Mouse (Mus musculus) heart, embryonic 16.5 days (tissue): Measurements from ENCODE around the gene Arhgef10l. TPM values are rescaled to one million over a fixed set of nuclear protein-coding genes. Genes with fewer than 3 reads are reported as not detected.

Experiments used
- ATAC-seq: fragments of 200-750 bp; cut with Nextera tagmentation; replicated peaks from 2 replicates; pipeline ENCODE4 v1.8.0; 2017; ENCODE audit warnings: moderate number of reproducible peaks; ENCODE audit not compliant: insufficient read depth, low FRiP score; ENCODE audit errors: extremely low read depth
- H3K27ac ChIP-seq: fragments of 300-500 bp; sonication (generic); 2 replicates; pipeline ENCODE4 v1.5.1; 2014; ENCODE audit warnings: mild to moderate bottlenecking, low read length, control low read depth, moderate library complexity
- H3K27me3 ChIP-seq: fragments of 300-500 bp; sonication (generic); 2 replicates; pipeline ENCODE4 v1.6.1; 2014; ENCODE audit warnings: low read length, mixed read lengths; ENCODE audit not compliant: control insufficient read depth, insufficient read depth
- H3K36me3 ChIP-seq: fragments of 300-500 bp; sonication (generic); 2 replicates; pipeline ENCODE4 v1.6.1; 2014; ENCODE audit not compliant: control insufficient read depth, insufficient read depth
- H3K4me1 ChIP-seq: fragments of 300-500 bp; sonication (generic); 2 replicates; pipeline ENCODE4 v1.6.1; 2014; ENCODE audit warnings: low read length, mixed read lengths; ENCODE audit not compliant: control insufficient read depth, insufficient read depth
- H3K4me2 ChIP-seq: fragments of 300-500 bp; sonication (generic); 2 replicates; pipeline ENCODE4 v1.6.1; 2014; ENCODE audit warnings: low read depth, mild to moderate bottlenecking, control low read depth, low read length
- H3K4me3 ChIP-seq: fragments of 300-500 bp; sonication (generic); 2 replicates; pipeline ENCODE4 v1.5.1; 2014; ENCODE audit warnings: mild to moderate bottlenecking, control low read depth, low read length
- H3K9ac ChIP-seq: fragments of 300-500 bp; sonication (generic); 2 replicates; pipeline ENCODE4 v1.6.1; 2014; ENCODE audit warnings: low read length, control low read depth
- H3K9me3 ChIP-seq: fragments of 300-500 bp; sonication (generic); replicated peaks from 2 replicates; pipeline ENCODE4 v1.6.1; 2016; ENCODE audit warnings: low read length; ENCODE audit not compliant: control insufficient read depth
- WGBS: fragments of 180-500 bp; shearing (Covaris S2); extraction: QIAGEN DNeasy Blood & Tissue Kit; methylation state at CpG from one replicate; pipeline ENCODE4 v1.1.7; 2014; 5-methylcytosine and 5-hydroxymethylcytosine counted together
- polyA plus RNA-seq: library from polyadenylated mRNA; unstranded; fragments of >200 nt; fragmentation: Nextera tagmentation; extraction: Ambion mirVana; gene quantifications from 2 replicates; pipeline ENCODE4 v1.2.1, GENCODE M21; 2015

Gene Arhgef10l
- polyA plus RNA-seq, 1 experiment from 2014 or later = 18.6 TPM

DNA sequence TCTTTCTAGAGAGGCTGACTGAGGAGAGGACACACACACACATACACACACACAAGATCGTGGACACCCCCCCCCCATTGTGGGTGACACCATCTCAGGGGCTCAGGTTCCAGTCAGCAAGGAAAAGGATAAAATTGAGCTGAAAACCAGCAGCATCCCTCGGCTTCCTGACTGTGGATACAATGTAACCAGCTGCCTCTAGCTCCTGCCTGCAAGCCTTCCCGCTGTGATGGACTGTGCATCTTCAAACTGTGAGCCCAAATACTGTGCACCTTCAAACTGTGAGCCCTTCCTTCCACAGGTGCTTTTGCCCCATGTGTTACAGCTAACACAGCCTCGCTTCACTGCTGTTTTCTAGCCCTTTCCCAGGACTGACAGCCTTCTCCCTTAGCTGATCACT is 23.4 kb downstream of the Arhgef10l start:
- no peak for ATAC-seq
- peaks cover 9% of the 10 kb centered on the region for H3K4me1 ChIP-seq
- no peak overlapping the region for H3K27ac ChIP-seq

DNA sequence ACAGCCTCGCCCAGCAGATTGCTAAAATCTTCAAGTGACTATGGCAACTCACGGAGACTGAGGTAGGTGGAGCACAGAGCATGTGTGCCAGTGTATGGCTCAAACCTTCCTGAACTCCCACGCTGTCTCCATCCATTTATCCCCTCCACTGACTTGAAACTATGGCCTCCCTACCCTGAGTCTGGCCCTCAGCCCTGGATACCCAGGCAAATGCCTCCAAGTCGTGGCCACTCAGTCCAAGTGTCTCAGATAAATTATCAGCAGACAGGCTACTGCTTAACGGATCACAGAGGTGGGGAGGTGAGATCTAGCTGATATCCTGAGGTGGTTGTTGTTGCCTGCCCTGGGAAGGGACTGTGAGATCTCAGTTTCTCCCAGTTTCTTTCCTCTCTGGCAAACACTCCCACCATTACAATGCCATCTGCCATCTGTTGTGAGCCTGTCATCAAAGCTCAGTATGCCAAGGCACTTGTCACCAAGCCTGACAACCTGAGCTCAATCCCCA is 24.3 kb downstream of the Arhgef10l start:
- H3K4me2 ChIP-seq = no peak overlapping the region
- 48% methylated on average over 5 of the region's 5 CpGs for WGBS
- H3K27me3 ChIP-seq = no peaks in the 10 kb centered on the region
- H3K36me3 ChIP-seq = peaks cover 4% of the 10 kb centered on the region; the same call in 1 of the 2 replicates
- ATAC-seq = no peak
- no peak overlapping the region for H3K9ac ChIP-seq
- H3K4me3 ChIP-seq = no peak overlapping the region
- H3K27ac ChIP-seq = no peak overlapping the region
- H3K9me3 ChIP-seq = peaks cover 3% of the 10 kb centered on the region; the same call in 1 of the 2 replicates
- H3K4me1 ChIP-seq = peaks cover 7% of the 10 kb centered on the region

More for the DNA sequence above, 23.4 kb downstream of the Arhgef10l start:
- 89% methylated on average over 4 of the region's 4 CpGs for WGBS
- Histone ChIP-seq H3K4me3 (no peak overlapping the region), H3K4me2 (no peak overlapping the region), H3K9me3 (peaks cover 3% of the 10 kb centered on the region; the same call in 1 of the 2 replicates), H3K9ac (no peak overlapping the region), H3K36me3 (peaks cover 4% of the 10 kb centered on the region; the same call in 1 of the 2 replicates), H3K27me3 (no peaks in the 10 kb centered on the region)

DNA sequence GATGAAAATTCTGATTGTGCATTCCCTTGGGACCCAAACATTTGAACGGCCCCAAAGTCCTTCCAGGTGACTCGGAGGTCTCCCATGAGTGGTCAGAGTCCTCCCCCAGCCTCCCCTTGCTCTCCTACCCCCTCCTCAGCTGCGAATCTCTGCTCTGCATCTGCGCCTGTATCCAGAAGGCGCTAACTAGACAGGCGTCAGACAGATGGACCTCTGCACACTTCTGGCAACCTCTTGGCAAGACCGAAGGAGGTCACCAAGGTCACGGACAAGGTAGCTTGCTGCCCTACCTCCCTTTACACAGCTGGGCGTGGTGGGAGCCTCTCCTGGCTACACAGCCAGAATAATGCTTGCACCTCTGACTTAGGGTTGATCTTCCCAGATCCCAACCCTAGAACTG is 25.1 kb downstream of the Arhgef10l start:
- peaks cover 4% of the 10 kb centered on the region; the same call in 1 of the 2 replicates for H3K36me3 ChIP-seq
- 83% methylated on average over 9 of the region's 9 CpGs for WGBS
- ATAC-seq = no peak
- no peak overlapping the region for H3K9ac ChIP-seq
- no peak overlapping the region for H3K4me2 ChIP-seq
- H3K4me3 ChIP-seq = no peak overlapping the region
- H3K9me3 ChIP-seq = peaks cover 3% of the 10 kb centered on the region; the same call in 1 of the 2 replicates
- no peak overlapping the region for H3K27ac ChIP-seq
- peaks cover 4% of the 10 kb centered on the region for H3K4me1 ChIP-seq
- no peaks in the 10 kb centered on the region for H3K27me3 ChIP-seq

DNA sequence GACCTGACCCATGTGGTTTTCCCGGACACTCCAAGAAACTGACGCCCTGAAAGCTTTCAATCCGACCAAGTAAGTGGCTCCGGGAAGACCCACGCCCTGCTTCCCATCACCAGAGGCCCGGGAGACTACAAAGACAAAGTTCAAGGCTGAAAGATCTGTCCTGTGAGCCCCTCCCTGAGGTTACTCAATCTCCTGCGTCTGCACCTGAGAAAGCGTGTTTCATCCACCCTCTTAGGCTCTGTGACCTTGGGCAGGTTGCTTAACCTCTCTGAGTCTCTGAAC is 25.6 kb downstream of the Arhgef10l start:
- Histone ChIP-seq H3K4me2 (no peak overlapping the region), H3K27me3 (no peaks in the 10 kb centered on the region), H3K9me3 (peaks cover 3% of the 10 kb centered on the region; the same call in 1 of the 2 replicates), H3K27ac (no peak overlapping the region), H3K4me3 (no peak overlapping the region), H3K4me1 (peaks cover 3% of the 10 kb centered on the region), H3K9ac (no peak overlapping the region), H3K36me3 (peaks cover 4% of the 10 kb centered on the region; the same call in 1 of the 2 replicates)
- no peak for ATAC-seq
- WGBS = 83% methylated on average over 8 of the region's 8 CpGs

DNA sequence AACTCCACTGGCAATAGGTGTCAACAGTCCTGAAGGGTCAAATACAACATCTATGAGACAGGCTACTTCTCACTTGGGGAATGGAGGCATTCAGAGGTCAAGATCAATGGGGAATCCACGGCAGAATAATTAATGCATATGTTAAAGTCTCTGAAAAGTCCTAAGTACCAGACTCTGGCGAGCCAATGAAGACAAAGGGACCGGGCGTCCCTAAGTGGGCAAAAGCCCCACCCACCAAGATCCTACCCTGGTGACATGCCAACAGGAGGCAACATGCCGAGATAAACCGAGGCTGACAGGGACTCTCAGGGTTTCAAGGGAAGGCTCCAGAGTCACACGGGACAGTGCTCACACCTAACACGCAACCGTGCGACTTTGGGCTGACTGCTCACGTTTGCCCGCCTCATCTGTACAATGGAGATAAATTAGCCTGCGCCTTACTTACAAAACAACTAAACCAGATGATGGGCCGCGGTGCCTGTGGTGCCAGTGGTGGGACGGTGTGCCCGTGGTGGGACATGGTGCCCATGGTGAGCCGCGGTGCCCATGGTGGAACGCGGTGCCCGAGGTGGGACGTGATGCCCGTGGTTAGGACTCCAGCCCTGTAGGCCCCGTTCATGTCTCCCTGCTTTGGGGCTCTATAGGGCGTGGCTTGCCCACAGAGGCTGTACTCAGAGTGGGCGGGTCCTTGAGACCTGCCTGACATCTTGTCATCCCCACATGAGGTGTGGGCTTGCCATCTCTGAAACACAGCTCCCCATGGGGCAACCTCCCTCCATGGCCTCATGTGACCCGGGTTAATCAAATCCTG is 26.2 kb downstream of the Arhgef10l start:
- Histone ChIP-seq H3K9me3 (peaks cover 3% of the 10 kb centered on the region; the same call in 1 of the 2 replicates), H3K4me2 (no peak overlapping the region), H3K27me3 (no peaks in the 10 kb centered on the region), H3K36me3 (peaks cover 4% of the 10 kb centered on the region; the same call in 1 of the 2 replicates), H3K27ac (no peak overlapping the region), H3K9ac (no peak overlapping the region), H3K4me1 (peaks cover 4% of the 10 kb centered on the region), H3K4me3 (no peak overlapping the region)
- 90% methylated on average over 28 of the region's 28 CpGs for WGBS
- no peak for ATAC-seq

DNA sequence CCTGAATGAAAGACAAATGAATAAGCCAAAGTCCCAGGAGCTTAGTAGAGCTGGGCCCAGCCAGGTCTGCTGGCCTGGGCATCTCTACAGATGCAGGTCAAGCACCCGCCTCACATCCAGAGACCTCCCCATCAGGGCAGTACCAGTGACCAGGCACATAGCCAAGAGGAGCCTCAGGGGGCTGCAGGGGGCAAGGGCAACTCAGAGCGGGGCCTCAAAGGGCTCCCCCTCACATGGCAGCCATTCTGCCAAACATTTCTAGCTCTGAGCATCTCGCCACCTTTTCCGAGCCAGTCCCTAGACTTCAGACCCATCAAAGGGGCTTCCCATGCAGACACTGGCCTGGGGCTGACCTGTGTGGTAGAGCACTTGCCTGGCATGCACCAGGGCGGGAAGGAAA is 27.2 kb downstream of the Arhgef10l start:
- H3K36me3 ChIP-seq = peaks cover 4% of the 10 kb centered on the region; the same call in 1 of the 2 replicates
- H3K27me3 ChIP-seq = no peaks in the 10 kb centered on the region
- no peak overlapping the region for H3K4me3 ChIP-seq
- peaks cover 4% of the 10 kb centered on the region for H3K4me1 ChIP-seq
- peaks cover 3% of the 10 kb centered on the region; the same call in 1 of the 2 replicates for H3K9me3 ChIP-seq
- WGBS = 88% methylated on average over 5 of the region's 5 CpGs
- H3K9ac ChIP-seq = no peak overlapping the region
- no peak overlapping the region for H3K4me2 ChIP-seq
- H3K27ac ChIP-seq = no peak overlapping the region
- ATAC-seq = no peak

DNA sequence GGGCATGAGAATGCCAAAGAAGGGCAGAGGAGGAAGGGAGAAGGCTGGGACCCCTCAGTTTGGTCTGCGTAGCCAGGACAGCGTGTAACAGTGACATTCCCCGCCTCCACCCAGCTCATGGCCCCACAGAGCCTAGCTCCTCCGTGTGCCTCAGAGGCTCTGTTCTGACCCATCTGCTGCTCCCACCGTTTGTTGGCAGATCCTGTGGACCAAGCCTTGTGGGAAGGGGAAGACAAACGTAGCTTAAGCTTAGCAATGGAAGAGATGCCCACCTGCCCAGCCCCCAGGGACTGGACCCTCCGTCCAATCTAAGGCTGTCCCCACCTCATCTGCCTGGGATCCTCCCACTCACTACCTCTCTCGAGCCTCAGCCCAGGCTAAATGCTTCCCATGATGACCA is 28.5 kb downstream of the Arhgef10l start:
- 60% methylated on average over 8 of the region's 8 CpGs for WGBS
- Histone ChIP-seq H3K27me3 (no peaks in the 10 kb centered on the region), H3K36me3 (no peaks in the 10 kb centered on the region), H3K9me3 (no peaks in the 10 kb centered on the region), H3K4me2 (no peak overlapping the region), H3K9ac (no peak overlapping the region), H3K4me1 (peaks cover 4% of the 10 kb centered on the region), H3K4me3 (no peak overlapping the region), H3K27ac (no peak overlapping the region)
- no peak for ATAC-seq

DNA sequence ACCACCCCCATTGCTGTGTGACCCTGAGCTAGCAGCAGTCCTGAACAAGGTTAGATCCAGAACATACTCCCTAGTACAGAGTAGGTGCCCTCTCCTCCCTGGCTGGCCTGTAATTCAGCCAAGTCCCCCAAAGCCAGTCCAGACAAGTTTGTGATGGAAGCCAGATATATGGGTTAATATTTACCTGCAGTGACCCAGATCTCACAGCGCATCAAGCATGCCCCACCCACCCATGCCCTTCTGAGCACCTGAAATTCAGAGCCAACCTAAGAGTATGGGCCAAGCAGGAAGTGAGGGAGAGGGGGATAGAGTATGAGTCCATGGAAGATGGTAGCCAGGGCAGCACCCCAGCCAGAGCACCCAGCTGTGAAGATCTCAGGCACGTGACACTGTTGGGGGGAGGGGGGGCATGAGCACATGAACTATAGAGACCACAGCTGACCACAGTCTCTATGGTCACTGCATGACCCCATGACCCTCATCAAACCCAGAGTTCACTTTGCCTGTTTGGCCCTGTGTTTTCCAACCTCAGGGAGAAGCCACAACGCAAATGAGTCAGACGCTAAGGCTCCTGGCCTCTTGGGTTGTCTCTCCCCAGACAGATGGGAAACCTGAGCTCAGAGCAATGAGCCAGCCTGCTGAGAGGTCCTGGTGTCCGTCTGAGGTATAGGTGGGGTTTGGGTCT is 29.4 kb downstream of the Arhgef10l start:
- H3K4me2 ChIP-seq = no peak overlapping the region
- H3K27me3 ChIP-seq = no peaks in the 10 kb centered on the region
- 72% methylated on average over 5 of the region's 5 CpGs for WGBS
- H3K4me3 ChIP-seq = no peak overlapping the region
- H3K9ac ChIP-seq = no peak overlapping the region
- peaks cover 6% of the 10 kb centered on the region; the same call in 1 of the 2 replicates for H3K4me1 ChIP-seq
- H3K9me3 ChIP-seq = no peaks in the 10 kb centered on the region
- no peak for ATAC-seq
- no peaks in the 10 kb centered on the region for H3K36me3 ChIP-seq
- no peak overlapping the region for H3K27ac ChIP-seq

DNA sequence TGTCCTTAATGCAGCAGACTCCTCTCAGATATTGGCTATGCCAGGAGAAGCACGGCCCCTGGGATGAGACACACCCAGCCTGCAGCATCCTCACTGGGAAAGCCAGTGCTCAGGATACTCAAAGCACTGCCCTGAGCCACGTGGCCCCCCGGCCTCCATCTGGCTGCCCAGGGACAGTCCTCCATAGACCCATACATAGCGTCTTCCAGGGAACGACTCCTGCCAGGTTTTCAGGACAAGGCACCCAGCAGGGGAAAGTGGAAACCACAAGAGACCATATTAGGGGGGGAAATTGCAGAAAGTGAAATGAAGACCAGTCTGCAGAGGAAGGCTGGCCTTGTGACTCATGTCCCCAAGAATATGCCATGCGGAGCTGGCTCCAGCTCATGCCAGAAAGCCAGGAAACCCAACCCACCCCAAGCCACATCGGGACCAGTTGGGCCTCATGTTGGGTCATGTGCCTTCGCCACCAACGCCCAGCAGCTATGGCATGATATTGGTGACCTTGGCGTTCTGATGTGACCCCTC is 30.9 kb downstream of the Arhgef10l start:
- Histone ChIP-seq H3K9ac (no peak overlapping the region), H3K9me3 (no peaks in the 10 kb centered on the region), H3K4me2 (no peak overlapping the region), H3K27me3 (no peaks in the 10 kb centered on the region), H3K4me3 (no peak overlapping the region), H3K4me1 (peaks cover 17% of the 10 kb centered on the region), H3K27ac (no peak overlapping the region), H3K36me3 (no peaks in the 10 kb centered on the region)
- WGBS = 78% methylated on average over 10 of the region's 10 CpGs
- no peak for ATAC-seq
